Mouse (Mus musculus) C2C12 (cell line): ENCODE data around the gene Fjx1.

ENCODE experiments used
- CTCF ChIP-seq: IDR thresholded peaks from one replicate; pipeline ENCODE4 v1.5.1; 2011; ENCODE audit not compliant: control insufficient read depth, insufficient read depth, insufficient read length
- MAX ChIP-seq: IDR thresholded peaks from one replicate; pipeline ENCODE4 v1.6.1; 2011; ENCODE audit warnings: mild to moderate bottlenecking, control low read depth
- MYOD1 ChIP-seq: IDR thresholded peaks from one replicate; pipeline ENCODE4 v1.6.1; 2011; ENCODE audit warnings: low read depth; ENCODE audit not compliant: control insufficient read depth, insufficient read length
- MYOG ChIP-seq: IDR thresholded peaks from one replicate; pipeline ENCODE4 v1.6.1; 2011; ENCODE audit not compliant: control insufficient read depth, insufficient read length; ENCODE audit errors: extremely low read depth
- USF1 ChIP-seq: IDR thresholded peaks from one replicate; pipeline ENCODE4 v1.6.1; 2011; ENCODE audit warnings: low read depth, mild to moderate bottlenecking, control low read depth, moderate library complexity

DNA sequence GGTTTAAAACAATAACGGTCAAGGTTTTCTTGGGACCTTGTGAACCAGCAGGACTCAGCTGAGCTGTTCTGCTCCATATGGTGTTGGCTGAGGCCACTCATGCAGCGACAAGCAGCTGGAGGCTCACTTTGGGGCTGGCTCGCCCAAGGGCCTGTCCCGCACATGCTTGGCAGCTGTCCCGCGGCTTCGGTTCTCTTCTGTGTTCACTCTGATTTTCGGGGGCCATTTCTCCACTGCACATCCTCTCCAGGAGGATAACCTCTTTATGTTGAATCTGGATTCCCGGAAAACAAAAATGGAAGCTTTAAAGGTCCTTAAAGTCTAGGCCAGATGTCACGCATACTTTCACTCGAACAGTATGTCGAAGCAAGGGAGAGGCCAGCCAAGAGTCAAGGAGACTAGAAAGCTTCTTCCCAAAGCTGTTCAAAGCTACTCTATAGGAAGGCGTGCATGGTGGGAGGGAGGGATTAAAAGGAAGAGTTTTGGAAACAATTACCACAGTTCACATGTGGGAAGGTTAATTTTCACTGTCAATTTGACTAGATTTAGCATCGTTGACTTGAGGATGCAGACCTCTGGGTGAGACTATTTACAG is 36.1 kb downstream of the Fjx1 start:
- TF ChIP-seq CTCF (no peak), MYOG (no peak), MYOD1 (no peak), USF1 (no peak), MAX (no peak)
